Mouse (Mus musculus) kidney, adult 2 months (tissue): ENCODE data around the gene Gm11099. TPM values are rescaled to one million over a fixed set of nuclear protein-coding genes. Genes with fewer than 3 reads are reported as not detected.

Source experiments
- DNase-seq: peaks from one replicate; pipeline ENCODE4 v3.0.0; 2021
- H3K27ac ChIP-seq: fragments of 200-500 bp; 2 replicates; pipeline ENCODE4 v1.5.1; 2012; ENCODE audit warnings: low read depth, low read length, control low read depth, inconsistent platforms; ENCODE audit not compliant: insufficient read depth
- H3K27me3 ChIP-seq: fragments of 200-500 bp; replicated peaks from 2 replicates; pipeline ENCODE4 v1.6.1; 2012; ENCODE audit warnings: mild to moderate bottlenecking, moderate library complexity, low read length, inconsistent platforms; ENCODE audit not compliant: control insufficient read depth, insufficient read depth
- H3K36me3 ChIP-seq: fragments of 200-500 bp; 2 replicates; pipeline ENCODE4 v1.6.1; 2012; ENCODE audit warnings: mild to moderate bottlenecking, moderate library complexity, low read length, inconsistent platforms; ENCODE audit not compliant: control insufficient read depth, insufficient read depth
- H3K4me1 ChIP-seq: fragments of 200-500 bp; 2 replicates; pipeline ENCODE4 v1.6.1; 2011; ENCODE audit warnings: low read length; ENCODE audit not compliant: control insufficient read depth, insufficient read depth
- H3K4me3 ChIP-seq: fragments of 200-500 bp; 2 replicates; pipeline ENCODE4 v1.5.1; 2011; ENCODE audit warnings: mild to moderate bottlenecking, low read depth, low read length, control low read depth; ENCODE audit not compliant: insufficient read depth
- CTCF ChIP-seq: fragments of 200-500 bp; conservative IDR thresholded peaks from 2 replicates; pipeline ENCODE4 v1.5.1; 2011; ENCODE audit warnings: low read depth, mild to moderate bottlenecking, control low read depth, low read length, moderate library complexity, mixed read lengths; ENCODE audit not compliant: insufficient read depth, insufficient read length
- POLR2A ChIP-seq: fragments of 200-500 bp; IDR thresholded peaks from one replicate; pipeline ENCODE4 v1.6.1; 2011; ENCODE audit warnings: low read depth, low read length, control low read depth
- WGBS: fragments of 180-500 bp; shearing (Covaris S2); methylation state at CpG from one replicate; pipeline ENCODE4 v1.1.7; 2018; 5-methylcytosine and 5-hydroxymethylcytosine counted together
- polyA plus RNA-seq: library from polyadenylated mRNA; depleted of rRNA; stranded (reverse); fragments of >200 nt; gene quantifications from 2 replicates; pipeline ENCODE4 v1.2.3, GENCODE M21; 2012

Gm11099 gene
- polyA plus RNA-seq, 1 experiment, result not detected

GRCm38 (mm10) chr2:58925551-58925950 is 66.3 kb downstream of the Gm11099 start:
- DNase-seq, result no peak
- Histone ChIP-seq H3K4me1 (no peaks in the 10 kb centered on the region; the same call in 1 of the 2 replicates), H3K36me3 (no peaks in the 10 kb centered on the region), H3K4me3 (no peak overlapping the region), H3K27ac (no peak overlapping the region), H3K27me3 (no peaks in the 10 kb centered on the region)
- TF ChIP-seq POLR2A, result no peak
- WGBS, result 94% methylated on average over 2 of the region's 2 CpGs

DNA sequence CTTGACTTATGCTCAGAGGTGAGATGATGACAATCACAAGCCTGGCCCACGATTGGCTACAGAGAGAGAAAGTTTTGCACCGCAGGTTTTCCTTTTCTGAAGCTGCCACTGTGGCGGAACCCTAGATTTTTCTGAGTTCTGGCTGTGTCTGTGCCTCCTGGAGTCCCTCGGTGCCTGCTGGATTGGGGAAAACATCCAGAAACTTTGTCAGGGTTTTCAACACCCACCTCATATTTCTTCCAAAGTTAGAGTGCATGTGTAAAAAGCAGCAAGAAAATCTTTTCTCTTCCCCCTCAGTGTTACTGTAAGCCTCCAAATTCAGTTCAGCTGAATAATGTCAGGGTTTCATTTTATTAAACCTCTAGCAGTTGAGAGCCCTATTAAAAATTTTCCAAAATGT is 82.1 kb downstream of the Gm11099 start:
- H3K27me3 ChIP-seq, result no peaks in the 10 kb centered on the region
- no peak overlapping the region for H3K4me3 ChIP-seq
- WGBS, result 83% methylated on average over 4 of the region's 4 CpGs
- TF ChIP-seq POLR2A (no peak), CTCF (no peak)
- no peak overlapping the region for H3K27ac ChIP-seq
- H3K4me1 ChIP-seq, result peaks cover 3% of the 10 kb centered on the region; the same call in 1 of the 2 replicates
- DNase-seq, result no peak
- no peaks in the 10 kb centered on the region for H3K36me3 ChIP-seq

DNA sequence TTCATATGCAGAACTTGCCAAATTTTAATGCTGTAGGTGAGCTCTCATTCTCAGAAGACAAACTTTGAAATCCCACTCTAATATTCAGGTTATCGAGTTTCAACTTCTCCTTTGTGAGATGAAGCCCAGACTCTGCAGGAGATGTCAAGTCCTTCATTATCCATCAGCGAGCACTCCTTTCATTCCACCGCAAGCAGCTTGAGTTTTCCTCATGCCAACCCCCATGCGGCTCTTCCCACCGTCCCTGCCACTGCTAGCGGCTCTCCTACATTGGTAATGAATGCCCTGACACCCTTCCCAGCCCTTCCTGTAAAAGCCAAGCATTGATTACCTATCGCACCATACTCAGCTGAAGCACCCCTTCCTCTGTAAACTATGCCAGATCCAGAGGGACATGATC is 89.6 kb downstream of the Gm11099 start:
- H3K27ac ChIP-seq, result no peak overlapping the region
- H3K4me3 ChIP-seq, result no peak overlapping the region
- no peak for TF ChIP-seq POLR2A
- no peak for TF ChIP-seq CTCF
- no peaks in the 10 kb centered on the region for H3K4me1 ChIP-seq
- H3K36me3 ChIP-seq, result no peaks in the 10 kb centered on the region
- H3K27me3 ChIP-seq, result no peaks in the 10 kb centered on the region
- WGBS, result 92% methylated on average over 7 of the region's 7 CpGs
- no peak for DNase-seq

GRCm38 (mm10) chr2:58952101-58952500 is 92.9 kb downstream of the Gm11099 start:
- TF ChIP-seq POLR2A (no peak), CTCF (no peak)
- WGBS, result 90% methylated on average over 3 of the region's 3 CpGs
- H3K4me1 ChIP-seq, result no peaks in the 10 kb centered on the region
- no peaks in the 10 kb centered on the region for H3K27me3 ChIP-seq
- H3K27ac ChIP-seq, result no peak overlapping the region
- no peak for DNase-seq
- H3K4me3 ChIP-seq, result no peak overlapping the region
- H3K36me3 ChIP-seq, result no peaks in the 10 kb centered on the region

- Histone ChIP-seq H3K36me3 (no peaks in the 10 kb centered on the region), H3K4me1 (no peaks in the 10 kb centered on the region), H3K4me3 (no peak overlapping the region), H3K27me3 (no peaks in the 10 kb centered on the region), H3K27ac (no peak overlapping the region)
- DNase-seq, result no peak
- WGBS, result 97% methylated on average over 2 of the region's 2 CpGs
- TF ChIP-seq CTCF (no peak), POLR2A (no peak)
These were observed 97.1 kb downstream of the Gm11099 start for GRCm38 (mm10) chr2:58956351-58956750.

DNA sequence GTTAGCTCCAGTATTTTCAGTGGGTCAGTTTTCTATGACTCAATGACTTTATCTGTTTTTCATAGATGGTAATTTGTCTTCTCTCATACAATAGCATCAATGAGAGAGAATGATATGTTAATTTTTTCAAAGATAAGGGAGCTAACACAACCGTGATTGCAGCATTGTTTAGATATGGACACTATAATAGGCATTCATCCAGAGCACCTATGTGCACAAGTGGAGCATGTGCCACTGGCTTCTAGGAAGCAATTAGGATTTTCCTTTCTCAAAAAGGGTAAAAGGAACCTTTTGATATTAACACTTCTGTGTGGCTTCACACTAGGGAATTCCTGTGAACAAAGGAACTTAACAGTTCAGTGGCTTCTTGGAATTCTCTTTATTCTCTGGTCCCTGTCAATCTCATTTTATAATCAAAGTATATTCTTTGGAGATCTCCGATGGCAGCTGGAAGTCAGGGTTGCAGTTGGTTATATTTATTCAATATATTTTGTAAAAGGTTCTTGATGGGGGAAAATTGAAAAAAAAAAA is 97.6 kb downstream of the Gm11099 start:
- TF ChIP-seq CTCF (no peak), POLR2A (no peak)

More for the DNA sequence above, 97.6 kb downstream of the Gm11099 start:
- no peak overlapping the region for H3K27ac ChIP-seq
- no peak overlapping the region for H3K4me3 ChIP-seq
- WGBS, result 54% methylated on average over 2 of the region's 2 CpGs
- H3K4me1 ChIP-seq, result no peaks in the 10 kb centered on the region
- H3K27me3 ChIP-seq, result no peaks in the 10 kb centered on the region
- H3K36me3 ChIP-seq, result no peaks in the 10 kb centered on the region
- DNase-seq, result no peak
